Mouse (Mus musculus) E14TG2a.4 (cell line): ENCODE measurements around the gene Mrln.
A peak's percentile ranks its signal among the peaks of the same experiment; 100 is the strongest.

Experiments used
- H3K27me3 ChIP-seq: 2 replicates; pipeline ENCODE4 v1.6.1; 2014; ENCODE audit warnings: low read length, control low read depth; ENCODE audit not compliant: insufficient read depth
- H3K36me3 ChIP-seq: 2 replicates; pipeline ENCODE4 v1.6.1; 2014; ENCODE audit warnings: low read length, control low read depth; ENCODE audit not compliant: insufficient read depth
- H3K4me1 ChIP-seq: replicated peaks from 2 replicates; pipeline ENCODE4 v1.6.1; 2014; ENCODE audit warnings: low read depth, low read length, control low read depth
- H3K4me3 ChIP-seq: replicated peaks from 2 replicates; pipeline ENCODE4 v1.5.1; 2014; ENCODE audit warnings: mild to moderate bottlenecking, low read length
- H3K9me3 ChIP-seq: 2 replicates; pipeline ENCODE4 v1.6.1; 2014; ENCODE audit warnings: low read length, control low read depth
- CTCF ChIP-seq: conservative IDR thresholded peaks from 2 replicates; pipeline ENCODE4 v1.5.1; 2014; ENCODE audit warnings: low read length
- NANOG ChIP-seq: IDR thresholded peaks from 2 replicates; pipeline ENCODE4 v1.6.1; 2014; ENCODE audit warnings: borderline replicate concordance, low read length, mixed read lengths
- POU5F1 ChIP-seq: IDR thresholded peaks from 2 replicates; pipeline ENCODE4 v1.6.1; 2014; ENCODE audit warnings: low read length, borderline replicate concordance

Gene Mrln

DNA sequence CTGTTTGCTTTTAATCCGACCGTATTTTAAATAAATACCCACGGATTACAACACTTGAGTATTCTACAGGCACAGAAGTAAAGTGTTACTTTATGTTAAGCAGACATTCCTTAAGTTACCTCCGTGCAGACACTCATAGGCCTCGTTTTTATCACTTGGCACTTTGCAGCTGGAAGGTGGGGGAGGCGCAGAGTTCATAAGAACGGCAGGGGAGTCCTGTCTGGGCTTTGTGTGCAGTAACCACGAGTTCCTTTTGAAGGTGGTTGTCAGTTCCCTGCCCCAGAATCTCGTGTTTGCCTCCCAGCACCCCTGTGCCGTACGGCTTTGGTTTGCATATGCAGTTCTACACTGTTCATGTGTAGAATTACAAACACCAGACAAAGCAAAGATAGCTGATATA, 36.8 kb upstream of the Mrln start:
- Histone ChIP-seq H3K27me3 (no peaks in the 10 kb centered on the region), H3K36me3 (peaks cover 84% of the 10 kb centered on the region), H3K4me1 (peaks cover 51% of the 10 kb centered on the region), H3K9me3 (no peaks in the 10 kb centered on the region), H3K4me3 (no peak overlapping the region)
- no peak for TF ChIP-seq POU5F1
- no peak for TF ChIP-seq NANOG
- TF ChIP-seq CTCF: no peak

DNA sequence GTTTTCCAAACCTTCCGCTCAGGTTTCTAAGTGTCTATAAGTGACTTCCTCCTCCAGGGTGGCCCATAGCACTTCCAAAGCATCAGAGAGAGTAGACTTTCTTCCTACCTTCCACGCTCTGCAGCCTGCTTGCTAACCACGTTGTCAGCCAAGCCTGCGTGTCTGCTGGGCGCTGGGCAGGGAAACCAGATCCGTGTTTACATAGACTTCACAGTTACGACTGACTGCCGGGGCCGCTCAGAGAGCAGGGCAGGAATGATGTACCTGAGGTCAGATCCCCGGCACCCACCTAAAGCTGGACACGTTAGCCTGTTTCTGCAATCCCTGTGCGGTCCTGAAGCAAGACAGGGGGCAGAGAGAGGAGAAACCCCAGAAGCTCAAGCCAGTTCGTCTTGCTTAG, 36.1 kb upstream of the Mrln start:
- no peaks in the 10 kb centered on the region for H3K9me3 ChIP-seq
- TF ChIP-seq CTCF: no peak
- H3K4me1 ChIP-seq: peaks cover 49% of the 10 kb centered on the region
- H3K36me3 ChIP-seq: peaks cover 88% of the 10 kb centered on the region
- no peak overlapping the region for H3K4me3 ChIP-seq
- no peaks in the 10 kb centered on the region for H3K27me3 ChIP-seq

DNA sequence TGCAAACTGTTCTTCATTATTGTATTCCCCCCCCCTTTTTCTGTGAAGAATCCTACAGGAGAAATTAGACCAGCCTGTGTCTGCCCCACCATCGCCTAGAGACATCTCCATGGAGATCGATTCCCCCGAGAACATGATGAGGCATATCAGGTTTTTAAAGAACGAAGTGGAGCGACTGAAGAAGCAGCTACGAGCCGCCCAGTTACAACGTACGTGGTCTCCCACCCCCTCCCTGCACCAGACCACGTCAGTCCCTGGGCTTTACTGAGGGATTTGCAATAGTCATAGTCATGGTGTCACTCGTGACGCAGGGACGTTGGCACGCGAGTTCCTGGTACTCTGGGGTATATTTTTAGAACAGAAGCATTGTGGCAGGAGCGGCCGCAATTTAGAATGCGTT, 35.4 kb upstream of the Mrln start:
- Histone ChIP-seq H3K36me3 (peaks cover 87% of the 10 kb centered on the region), H3K4me1 (peaks cover 46% of the 10 kb centered on the region), H3K4me3 (no peak overlapping the region), H3K9me3 (no peaks in the 10 kb centered on the region), H3K27me3 (no peaks in the 10 kb centered on the region)
- TF ChIP-seq CTCF: no peak
- TF ChIP-seq NANOG: no peak
- TF ChIP-seq POU5F1: no peak

DNA sequence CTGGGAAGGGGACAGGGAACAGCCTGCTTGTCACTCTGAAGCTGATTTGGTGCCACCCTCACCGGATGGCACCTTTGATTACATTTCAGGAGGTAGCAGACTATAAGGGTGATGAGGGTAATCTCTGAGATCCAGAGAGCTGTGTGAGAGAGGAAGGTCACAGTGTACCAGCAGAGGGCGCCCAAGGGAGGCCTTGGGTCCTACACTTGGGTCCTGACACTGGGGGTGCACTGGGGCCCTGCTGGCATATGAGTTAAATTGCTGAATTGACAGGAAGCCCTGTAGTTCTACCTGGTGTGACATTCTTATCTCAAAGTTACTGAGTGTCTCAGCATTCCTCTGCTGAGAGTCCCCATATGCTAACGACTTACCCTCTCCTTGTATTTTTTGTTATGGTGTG, 31.1 kb upstream of the Mrln start:
- Histone ChIP-seq H3K36me3 (peaks cover 91% of the 10 kb centered on the region), H3K9me3 (no peaks in the 10 kb centered on the region), H3K4me1 (peaks cover 19% of the 10 kb centered on the region), H3K27me3 (no peaks in the 10 kb centered on the region), H3K4me3 (no peak overlapping the region)
- TF ChIP-seq CTCF (peak; percentile 74), POU5F1 (no peak), NANOG (no peak)

DNA sequence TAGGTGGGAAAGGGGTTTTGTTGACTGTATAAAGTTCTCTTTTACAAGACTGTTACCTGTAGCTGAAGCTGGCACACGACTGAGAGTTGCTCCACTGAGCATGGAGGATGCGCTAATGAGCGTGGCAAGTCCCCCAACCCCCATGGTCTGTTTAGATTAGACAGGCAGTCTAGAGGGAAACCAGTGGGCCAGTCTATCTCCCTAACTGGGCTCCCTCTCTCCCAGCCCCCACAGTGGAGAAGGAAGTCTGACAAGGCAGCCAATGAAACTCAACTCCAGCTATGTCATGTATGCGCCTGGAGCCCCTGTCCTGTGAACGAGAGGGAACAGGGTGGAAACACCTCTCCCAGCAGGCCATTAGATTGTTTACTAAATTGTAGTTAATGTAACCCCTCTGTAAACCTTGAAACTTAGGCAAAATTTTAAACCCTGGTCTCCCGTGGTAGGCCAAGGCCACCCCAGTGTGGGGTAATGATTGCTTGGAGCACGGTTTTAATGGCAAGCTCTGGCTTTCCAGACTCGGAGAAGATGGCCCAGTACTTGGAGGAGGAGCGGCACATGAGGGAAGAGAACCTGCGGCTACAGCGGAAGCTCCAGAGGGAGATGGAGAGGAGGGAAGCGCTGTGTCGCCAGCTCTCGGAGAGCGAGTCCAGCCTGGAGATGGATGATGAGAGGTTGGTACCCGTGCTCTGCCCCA, 29.8 kb upstream of the Mrln start:
- Histone ChIP-seq H3K27me3 (no peaks in the 10 kb centered on the region), H3K4me1 (peaks cover 17% of the 10 kb centered on the region), H3K36me3 (peaks cover 90% of the 10 kb centered on the region), H3K4me3 (no peak overlapping the region), H3K9me3 (no peaks in the 10 kb centered on the region)
- TF ChIP-seq CTCF: no peak

DNA sequence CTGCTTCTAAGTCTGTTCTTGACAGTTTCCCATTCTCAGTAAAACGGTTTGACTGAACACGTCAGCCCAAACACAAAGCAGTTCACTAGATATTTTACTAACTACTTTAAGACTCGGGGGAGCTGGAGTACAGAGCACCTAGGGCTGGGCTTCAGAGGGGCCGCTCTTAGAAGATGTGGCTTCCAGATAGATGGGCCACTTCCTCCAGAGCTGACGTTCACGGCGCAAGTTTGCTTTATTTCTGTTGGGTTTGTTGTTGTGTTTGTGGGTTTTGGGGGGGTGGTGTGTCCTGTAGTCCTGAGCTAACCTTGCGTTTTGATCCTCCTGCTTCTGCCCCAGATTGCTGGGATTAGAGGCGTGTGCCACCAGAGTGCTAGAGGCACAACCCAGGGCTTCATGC, 23.7 kb upstream of the Mrln start:
- Histone ChIP-seq H3K36me3 (peaks cover 88% of the 10 kb centered on the region), H3K4me1 (peaks cover 25% of the 10 kb centered on the region), H3K27me3 (no peaks in the 10 kb centered on the region), H3K9me3 (no peaks in the 10 kb centered on the region), H3K4me3 (no peak overlapping the region)
- TF ChIP-seq NANOG (no peak), CTCF (no peak), POU5F1 (no peak)

DNA sequence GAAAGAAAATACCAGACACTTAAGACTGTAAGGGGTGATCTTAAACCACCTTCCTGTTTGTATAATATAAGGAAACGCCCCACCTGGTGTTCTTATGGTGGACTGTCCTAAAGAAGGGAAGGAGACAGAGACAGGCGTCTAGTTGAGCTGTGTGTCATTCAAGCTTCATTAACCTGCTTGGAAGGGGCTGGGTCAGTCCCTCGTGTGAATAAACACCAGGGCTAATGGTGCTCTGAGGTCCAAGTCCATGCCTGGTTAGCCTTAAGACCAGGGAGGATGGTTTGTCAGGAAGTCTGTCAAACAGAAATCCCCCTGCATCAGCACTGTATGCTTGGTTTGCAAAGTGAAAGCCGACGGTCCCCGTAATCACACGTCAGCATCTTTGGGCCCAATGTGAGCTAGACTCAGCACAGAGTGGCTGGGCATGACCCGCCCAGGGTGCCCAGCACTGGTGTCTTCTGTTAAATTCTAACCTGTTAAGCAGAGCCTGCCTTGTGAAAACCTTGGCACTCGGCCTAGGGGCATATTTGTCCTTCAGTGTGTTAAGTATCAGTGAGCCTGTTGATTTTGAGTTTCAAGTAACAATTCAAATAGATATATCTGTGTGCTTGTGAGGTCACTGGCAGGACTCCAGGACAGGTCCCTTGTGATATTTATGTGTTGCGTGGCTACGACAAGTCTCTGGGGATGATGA, 23.0 kb upstream of the Mrln start:
- H3K4me3 ChIP-seq: no peak overlapping the region
- H3K9me3 ChIP-seq: no peaks in the 10 kb centered on the region
- peaks cover 32% of the 10 kb centered on the region for H3K4me1 ChIP-seq
- H3K27me3 ChIP-seq: no peaks in the 10 kb centered on the region
- peaks cover 84% of the 10 kb centered on the region for H3K36me3 ChIP-seq
- TF ChIP-seq CTCF (no peak), POU5F1 (no peak), NANOG (no peak)

DNA sequence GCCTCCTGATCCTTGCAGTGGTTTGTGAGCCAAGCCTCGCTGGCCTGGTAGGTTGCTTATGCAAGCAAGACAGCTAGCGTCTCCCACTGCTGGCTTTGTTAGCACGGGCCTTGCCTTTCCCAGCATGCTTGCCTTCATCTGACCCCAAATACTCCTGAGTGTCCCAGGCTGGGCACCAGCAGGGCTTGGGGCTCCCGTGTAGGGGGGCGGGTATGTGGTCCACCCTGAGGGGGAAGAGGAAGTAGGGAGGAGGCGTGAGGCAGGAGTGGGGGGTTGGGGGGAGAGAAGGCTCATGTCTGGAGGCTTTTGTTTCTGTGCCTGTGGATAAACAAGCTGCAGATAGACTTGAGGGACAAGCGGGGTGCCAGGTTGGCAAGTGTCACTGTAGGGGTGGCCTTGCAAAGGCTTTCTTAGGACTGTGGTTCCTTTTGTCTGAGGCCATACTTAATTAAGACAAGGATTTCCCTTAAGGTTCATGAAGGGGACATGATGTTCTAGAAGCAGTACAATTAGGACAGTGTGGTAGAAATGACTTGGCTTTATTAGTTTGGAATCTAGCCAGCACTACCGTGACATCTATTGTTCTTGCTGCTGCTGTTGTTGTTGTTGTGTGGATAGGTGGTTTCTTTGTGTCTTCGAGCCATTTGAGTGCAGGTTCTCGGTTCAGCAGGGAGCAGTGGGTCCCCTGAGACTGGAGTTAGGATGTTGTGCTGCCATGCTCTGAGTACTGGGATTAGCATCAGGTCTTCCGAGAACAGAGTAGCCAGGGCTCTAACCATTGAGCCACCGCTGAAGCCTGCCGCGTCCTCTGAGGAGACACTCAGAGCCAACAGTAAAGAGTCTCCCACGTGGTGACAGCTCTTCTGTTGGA, 21.0 kb upstream of the Mrln start:
- Histone ChIP-seq H3K4me1 (peaks cover 39% of the 10 kb centered on the region), H3K4me3 (no peak overlapping the region), H3K27me3 (0 out of 2 replicates have a peak, but pooled peaks cover 2% of the 10 kb centered on the region), H3K9me3 (no peaks in the 10 kb centered on the region), H3K36me3 (peaks cover 84% of the 10 kb centered on the region)
- TF ChIP-seq NANOG (no peak), POU5F1 (no peak), CTCF (no peak)

DNA sequence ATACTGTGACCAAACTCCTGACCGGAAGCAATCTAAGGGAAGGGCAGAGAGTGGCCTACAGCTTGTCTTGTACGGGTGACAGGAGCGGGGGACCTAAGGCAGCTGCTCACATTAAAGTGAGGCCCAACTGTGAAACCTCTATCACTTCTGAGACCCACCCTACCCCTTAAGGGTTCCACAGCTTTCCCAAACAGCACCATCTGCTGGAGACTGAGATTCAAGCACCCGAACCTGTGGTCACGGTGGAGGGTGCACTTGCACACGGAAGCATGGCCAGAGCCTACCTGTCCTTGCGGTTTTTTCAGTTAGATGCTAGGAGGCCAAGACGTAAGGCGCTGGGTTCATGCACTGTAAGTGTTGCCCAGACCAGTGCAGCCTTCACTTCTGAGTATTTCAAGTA, 18.3 kb upstream of the Mrln start:
- H3K9me3 ChIP-seq: no peaks in the 10 kb centered on the region
- peaks cover 53% of the 10 kb centered on the region for H3K4me1 ChIP-seq
- no peak overlapping the region for H3K4me3 ChIP-seq
- H3K27me3 ChIP-seq: 0 out of 2 replicates have a peak, but pooled peaks cover 3% of the 10 kb centered on the region
- TF ChIP-seq CTCF (peak; percentile 53), NANOG (no peak)
- H3K36me3 ChIP-seq: peaks cover 88% of the 10 kb centered on the region
